Mouse (Mus musculus): ENCODE results near the gene BC030500.

- no peak for TF ChIP-seq EP300 (IDR thresholded peaks at IDR 0.05; ENCODE audit: insufficient read depth, low read depth, low read length)
- TF ChIP-seq CTCF (IDR thresholded peaks at IDR 0.05; ENCODE audit: low read depth, low read length) = no peak
Measured at GRCm38 (mm10) chr8:58904465-58904864, 7.1 kb upstream of the BC030500 start.

All from ES-Bruce4 (cell line).